Mouse (Mus musculus): ENCODE measurements around the gene Nmral1. TPM values are rescaled to one million over a fixed set of nuclear protein-coding genes. Genes with fewer than 3 reads are reported as not detected.
"Not testable (repeated sequence)": the region's sequence is repeated elsewhere in the genome, so short reads cannot be mapped to it uniquely, and the experiment has no call there.

Nmral1 gene
- total RNA-seq, 4 experiments from 2014 or later, result 1.7 to 2.1 (median 2.0) TPM

DNA sequence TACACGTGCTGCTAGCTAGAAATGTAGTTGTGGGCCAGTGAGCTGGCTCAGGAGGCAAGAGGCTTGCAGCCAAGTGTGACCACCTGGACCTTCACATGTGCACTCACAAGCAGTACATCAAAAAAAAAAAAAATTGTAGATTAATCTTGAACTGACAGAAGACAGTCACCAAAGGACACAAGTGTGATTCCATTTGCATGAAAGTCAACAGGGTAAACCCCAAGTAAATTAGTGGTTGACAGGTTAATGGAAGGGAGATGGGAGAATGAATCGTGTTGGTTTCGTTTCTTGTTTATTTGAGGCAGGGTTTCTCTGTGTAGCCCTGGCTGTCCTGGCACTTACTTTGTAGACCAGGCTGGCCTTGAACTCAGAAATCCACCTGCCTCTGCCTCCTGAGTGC, 1.3 kb downstream of the Nmral1 start:
- no peak for DNase-seq (ENCODE audit: low spot score)

DNA sequence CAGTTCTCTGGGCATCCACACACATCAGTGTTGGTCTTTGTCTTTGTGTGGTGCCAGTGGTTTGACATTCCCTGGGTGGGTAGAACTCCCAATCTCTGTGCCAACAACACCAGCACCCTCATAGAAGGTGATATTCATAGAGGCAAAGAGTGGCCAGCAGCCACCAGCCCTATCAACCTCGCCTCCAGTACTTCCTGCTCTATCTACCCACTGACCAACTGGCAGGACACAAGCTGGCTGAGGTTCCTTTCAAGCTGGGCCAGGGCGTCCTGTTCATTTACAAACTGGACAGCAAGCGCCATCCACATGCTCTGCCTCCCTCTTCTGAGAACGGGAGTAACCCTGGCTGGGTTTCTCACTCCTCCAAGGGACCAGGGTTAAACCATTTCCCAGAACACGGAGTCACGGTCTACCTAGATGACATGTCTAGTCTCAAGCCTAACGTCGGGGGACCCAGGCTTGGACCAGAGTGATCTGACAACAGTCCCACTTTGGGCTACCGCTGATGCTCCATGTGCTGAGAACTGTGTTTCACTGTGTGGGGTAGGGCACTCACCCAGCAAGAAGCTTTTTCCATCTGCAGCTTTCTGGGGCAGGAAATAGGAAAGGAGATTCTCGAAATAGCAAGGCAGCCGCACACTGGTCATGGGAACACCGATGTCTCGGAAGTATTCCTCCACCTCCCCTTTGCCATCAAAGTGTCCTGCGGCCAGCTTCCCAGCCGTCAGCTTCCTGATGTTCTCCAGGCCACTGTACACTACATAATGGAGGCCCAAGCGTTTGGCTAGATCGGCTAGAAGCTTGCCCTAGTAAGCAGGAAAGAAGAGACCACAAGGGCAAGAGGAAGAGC, 5.1 kb downstream of the Nmral1 start:
- DNase-seq (ENCODE audit: low spot score), result peak; percentile 55

DNA sequence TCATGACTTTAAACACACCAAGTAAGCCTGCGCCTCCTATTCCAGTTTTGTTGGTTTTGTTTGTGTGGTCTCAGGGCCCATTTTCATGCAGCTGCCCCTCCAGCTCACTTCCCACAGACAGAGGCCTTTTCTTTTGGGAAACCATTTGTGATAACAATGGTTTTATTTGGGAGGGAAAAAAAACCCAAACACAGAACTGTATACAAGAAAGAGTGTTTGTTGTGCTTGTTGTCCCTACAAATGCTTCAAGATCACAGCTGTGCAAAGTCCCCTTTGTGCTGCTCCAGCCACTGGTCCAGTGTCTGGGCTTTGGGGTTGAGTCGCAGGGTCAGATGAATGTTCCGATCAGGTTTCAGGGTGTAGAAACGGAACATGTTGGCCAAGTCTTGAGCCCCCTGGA, 8.0 kb downstream of the Nmral1 start:
- no peak for DNase-seq (ENCODE audit: low spot score)

DNA sequence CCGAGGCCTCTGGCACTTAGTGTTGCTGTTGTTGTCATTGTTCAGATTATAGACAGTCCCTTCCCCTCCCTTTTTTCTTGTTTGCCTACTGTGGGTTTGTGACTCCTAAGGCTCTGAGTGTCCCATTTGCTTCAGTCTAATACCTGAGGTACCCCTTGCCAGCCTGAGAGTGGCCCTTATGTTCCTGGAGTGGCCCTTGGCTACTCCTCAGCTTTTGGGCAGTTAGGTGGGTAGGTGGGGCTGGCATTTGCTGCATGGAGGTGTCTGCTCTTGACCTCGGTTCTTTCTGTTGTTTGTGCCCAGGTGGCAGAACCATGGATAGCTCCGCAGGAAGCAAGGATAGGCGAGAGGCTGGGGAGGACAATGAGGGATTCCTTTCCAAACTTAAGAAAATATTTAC, 13.6 kb downstream of the Nmral1 start:
- no peak for DNase-seq (ENCODE audit: low spot score)

DNA sequence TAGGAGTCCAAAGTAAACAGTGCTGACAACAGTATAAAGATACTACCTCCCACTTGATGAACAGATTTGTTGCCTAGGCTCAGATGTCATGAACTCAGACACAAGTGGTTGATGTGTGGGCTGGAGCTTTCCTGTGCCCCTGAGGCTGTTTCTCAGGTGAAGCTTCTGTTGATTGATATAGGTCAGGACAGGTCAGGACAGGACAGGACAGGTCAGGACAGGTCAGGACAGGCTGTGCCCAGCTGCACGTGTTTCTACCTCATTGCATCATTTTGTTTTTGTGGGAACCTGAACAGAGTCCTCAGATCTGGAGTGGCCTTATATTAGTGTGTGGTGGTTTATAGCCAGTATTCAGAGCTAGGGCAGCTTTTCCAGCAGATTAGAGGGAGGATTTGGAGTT, 16.5 kb downstream of the Nmral1 start:
- DNase-seq (ENCODE audit: low spot score), result no peak

DNA sequence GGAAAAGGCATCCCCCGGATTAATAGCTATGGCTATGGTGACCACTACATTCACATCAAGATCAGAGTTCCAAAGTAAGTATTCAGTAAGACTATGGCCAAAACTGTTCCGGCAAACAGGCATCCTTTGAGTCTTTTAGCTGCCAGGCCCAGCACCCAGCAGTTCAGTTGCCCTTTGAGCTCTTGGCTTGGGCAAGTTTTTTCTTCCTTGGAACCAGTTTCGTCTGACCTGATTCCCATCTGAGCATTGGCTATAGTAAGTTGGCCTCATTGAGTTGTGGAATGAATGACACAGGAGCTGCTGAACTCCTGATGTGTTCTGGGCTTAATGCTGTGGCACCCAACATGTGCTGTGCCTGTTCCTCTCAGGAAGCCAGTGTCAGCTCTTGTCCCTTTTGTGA, 17.9 kb downstream of the Nmral1 start:
- DNase-seq (ENCODE audit: low spot score), result no peak

DNA sequence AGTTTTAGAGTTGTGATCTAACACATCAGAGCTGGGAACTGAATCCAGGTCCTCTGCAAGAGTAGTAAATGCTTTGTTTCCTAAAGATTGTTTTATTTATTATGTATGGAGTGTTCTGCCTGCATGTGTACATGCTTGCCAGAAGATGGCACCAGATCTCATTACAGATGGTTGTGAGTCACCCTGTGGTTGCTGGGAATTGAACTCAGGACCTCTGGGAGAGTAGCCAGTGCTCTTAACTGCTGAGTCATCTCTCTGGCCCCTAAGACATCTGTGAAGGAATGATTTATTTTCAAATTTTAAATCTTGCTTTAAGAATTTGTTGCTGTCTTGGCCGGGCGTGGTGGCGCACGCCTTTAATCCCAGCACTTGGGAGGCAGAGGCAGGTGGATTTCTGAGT, 29.8 kb downstream of the Nmral1 start:
- DNase-seq (ENCODE audit: low spot score), result not testable (repeated sequence)

DNA sequence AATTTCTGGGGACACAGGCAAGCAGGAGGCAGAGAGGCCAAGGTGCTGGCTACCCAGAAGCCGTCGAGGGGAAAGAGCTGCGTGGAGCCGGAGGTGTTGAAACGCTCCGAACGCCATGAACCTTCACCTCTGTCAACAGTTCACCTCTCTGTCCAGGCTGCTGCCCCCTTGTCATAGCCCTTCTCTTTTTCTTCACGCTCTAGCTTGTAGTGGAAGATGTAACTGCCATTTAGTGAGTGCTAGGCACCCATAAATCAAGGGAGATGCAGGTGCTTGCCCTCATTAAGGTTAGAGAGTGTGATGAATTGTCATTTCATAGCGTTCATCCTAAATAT, 34.7 kb downstream of the Nmral1 start:
- no peak for DNase-seq (ENCODE audit: low spot score)

DNA sequence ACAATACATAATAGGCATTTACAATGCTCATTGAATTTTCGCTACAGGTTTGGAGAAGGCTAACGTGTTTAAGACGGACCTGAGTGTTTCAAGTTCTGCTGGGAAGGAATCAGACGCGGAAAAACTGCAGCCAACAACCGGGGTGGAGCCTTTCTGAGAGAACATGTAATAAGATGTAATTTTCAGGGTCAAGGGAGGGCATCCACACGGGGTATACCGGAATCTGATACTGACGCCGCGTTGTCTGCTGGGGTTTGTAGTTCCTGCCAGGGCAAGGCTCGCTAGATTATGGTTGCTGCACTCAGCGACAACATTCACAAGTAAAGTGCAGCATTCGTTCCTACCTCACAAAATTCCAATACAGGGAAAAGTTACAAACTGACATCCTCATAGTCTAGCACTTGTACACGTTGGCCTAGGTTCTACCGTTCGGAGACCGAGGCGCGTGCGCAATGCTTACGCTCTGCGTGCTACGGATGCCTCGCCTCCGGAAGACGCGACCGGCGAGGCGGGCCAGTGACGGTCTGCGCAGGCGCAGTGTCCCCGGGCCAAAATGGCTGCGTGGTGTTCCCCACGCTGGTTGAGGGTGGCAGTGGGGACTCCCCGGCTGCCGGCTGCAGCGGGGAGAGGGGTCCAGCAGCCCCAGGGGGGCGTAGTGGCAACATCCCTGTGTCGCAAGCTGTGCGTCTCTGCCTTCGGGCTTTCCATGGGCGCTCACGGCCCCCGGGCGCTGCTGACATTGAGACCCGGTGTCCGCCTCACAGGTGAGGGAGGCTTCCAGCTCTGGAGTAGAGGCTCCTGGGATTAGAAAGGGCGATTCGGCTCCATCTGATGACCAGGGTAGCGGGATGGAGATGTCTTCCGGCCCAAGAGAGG, 35.3 kb downstream of the Nmral1 start:
- DNase-seq (ENCODE audit: low spot score), result peak; percentile 94

DNA sequence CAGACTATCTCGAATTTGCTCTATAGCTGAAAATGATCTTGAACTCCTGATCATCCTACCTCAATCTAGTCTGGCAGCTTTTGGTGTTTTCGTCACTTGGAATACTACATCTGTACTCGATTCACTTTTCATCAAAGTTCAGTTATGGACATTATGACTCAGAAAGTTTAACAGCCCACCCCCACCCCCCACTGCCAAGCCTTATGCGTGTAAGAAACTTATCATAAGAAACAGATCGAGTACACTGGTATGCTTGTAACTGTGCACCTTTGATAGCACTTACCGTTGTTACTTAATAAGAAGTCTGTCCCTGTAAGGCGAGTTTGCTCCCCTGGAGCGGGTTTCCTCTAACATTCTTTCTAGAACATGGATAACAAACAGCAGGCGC, 36.0 kb downstream of the Nmral1 start:
- DNase-seq (ENCODE audit: low spot score), result no peak

DNA sequence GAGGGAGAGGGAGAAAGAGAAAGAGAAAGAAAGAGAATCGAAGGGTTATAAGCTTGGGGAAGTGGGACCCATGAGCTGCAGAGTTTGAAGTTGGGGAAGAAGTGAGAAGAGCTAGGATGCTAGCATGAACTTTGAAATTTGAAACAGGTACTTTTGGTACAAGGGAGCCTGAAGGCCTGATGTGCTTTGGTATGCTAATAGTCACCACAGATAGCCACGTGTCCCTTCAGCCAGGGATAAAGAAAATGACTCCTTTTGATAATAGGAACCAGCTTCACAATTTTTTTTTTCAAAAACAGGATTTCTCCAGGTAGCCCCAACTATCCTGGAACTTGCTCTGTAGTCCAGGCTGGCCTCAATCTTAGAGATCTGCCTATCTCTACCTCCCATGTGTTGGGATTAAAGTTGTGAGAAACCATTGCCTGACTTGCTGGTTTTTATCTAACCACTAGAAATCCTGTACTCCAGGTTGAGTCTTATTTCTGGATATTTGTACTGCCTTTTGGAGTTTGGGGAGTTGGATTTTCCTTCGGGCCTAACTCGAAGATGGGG, 36.5 kb downstream of the Nmral1 start:
- no peak for DNase-seq (ENCODE audit: low spot score)

DNA sequence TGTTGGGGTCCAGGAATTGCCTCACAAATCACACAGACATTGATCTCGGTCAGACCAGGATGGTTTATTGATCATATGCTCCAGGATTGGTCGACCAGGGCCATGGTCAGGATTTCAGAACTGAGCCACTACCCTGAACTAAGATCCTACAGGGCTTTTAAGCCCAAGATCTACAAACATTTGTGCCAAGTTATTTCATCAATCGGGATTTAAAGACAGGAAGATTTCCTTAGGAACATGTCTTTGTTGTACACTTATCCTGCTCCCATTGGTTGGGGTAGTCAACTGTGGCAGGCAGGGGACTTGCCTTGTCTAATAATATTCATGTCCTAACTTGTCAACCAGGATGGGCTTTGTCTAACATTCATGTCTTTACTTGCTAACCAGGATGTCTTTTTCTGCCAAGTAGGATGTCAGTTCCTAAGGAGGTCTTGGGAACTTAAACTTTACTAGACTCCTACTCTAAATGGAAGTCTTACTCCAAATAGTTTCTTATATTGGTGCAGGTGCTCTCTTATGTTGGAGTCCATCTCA, 38.2 kb downstream of the Nmral1 start:
- DNase-seq (ENCODE audit: low spot score), result not testable (repeated sequence)

DNA sequence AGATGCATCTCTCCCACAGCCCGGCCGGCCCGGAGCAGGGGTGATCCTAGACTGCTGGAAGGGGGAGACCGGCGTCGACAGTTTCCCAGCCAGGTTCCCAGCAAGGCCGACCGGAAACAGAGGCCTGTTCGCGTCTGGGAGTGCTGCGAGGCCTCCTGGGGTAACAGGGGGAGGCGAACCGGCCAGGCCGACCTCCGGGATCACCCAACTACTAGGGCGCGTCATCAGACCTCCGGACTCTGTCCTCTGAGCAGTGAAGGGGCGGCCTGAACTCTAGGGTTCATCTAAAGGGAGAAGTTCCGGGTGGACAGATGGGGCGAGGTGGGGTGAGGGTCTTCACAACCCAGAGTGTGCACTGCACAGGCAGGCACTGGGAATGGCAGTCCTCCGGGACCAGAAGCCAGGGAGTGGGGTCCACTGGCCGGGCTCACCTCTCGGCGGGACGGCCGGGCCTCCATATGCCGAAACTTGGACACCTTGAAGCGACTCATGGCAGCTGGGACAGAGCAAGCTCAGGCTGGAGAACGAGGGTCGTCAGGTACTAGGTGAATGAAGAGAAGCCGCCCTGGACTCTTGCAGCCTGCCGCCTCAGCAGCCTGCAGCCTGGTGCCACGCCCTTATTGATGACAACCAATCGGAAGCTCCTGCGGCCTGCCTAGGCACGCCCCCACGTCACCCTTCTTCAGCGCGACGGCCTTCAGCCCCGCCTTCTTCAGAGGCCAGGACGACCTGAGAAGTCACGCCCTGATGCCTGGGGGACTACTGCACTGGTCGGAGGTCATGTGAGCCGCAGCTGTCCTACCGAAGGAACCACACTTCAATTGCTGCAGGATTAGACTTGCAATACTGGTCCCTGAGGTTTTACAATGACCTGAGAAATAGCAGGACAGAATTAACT, 39.8 kb downstream of the Nmral1 start, which contains the start of gene Coro7:
Coro7 (minus strand) TSS at position 657 of the 898 bp plus-strand sequence.
- DNase-seq (ENCODE audit: low spot score), result peak; percentile 89

DNA sequence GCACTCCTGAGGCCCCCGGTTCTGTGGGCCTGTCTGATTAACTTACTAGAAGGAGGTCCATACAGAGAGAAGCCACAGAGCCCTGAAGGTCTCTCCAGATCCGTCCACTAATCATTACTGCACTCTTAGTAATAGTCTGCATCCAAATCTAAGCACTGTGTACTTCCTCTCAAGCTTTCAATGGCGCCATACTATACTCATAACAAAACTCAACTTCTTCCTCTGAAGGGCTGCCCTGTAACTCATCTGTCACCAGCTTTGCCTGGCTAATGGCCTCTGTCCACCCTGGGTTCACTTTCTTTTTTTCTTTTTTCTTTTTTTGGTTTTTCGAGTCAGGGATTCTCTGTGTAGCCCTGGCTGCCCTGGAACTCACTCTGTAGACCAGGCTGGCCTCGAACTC, 41.1 kb downstream of the Nmral1 start:
- no peak for DNase-seq (ENCODE audit: low spot score)

DNA sequence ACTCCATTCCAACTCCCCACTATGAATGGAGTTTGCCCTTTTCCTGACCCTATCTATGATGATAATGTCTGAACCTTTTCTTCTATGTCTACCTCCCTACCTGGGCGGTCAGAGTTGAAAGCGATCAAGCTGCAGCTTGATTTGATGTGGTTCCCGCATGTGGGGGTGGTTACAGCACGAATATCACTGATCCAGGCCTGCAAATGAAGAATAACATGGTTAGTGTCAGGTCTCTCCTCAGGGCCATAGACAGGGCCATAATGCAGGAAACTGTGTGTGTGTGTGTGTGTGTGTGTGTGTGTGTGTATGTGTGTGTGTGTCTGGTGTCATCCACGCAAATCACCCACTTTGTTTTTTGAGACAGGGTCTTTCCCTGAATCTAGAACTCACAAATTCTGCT, 42.3 kb downstream of the Nmral1 start:
- no peak for DNase-seq (ENCODE audit: low spot score)

DNA sequence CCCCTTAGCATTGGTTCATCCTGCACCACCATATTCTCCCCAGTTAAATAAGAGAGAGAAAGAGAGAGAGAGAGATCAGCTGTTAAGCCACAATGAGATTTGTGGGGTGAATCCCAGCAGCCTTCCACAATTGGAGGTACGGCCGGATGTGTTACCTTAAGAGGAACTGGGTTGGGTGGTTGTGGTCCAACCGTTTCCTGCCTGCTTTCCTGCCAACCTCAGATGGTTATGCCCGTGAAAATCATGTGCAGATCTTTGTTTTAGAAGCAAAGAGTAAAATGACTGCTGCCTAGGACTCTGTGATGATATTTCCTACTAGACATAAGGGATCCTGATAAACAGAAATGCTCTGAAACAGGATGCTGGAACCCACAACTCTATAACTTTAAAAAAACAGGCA, 45.1 kb downstream of the Nmral1 start:
- DNase-seq (ENCODE audit: low spot score), result no peak

DNA sequence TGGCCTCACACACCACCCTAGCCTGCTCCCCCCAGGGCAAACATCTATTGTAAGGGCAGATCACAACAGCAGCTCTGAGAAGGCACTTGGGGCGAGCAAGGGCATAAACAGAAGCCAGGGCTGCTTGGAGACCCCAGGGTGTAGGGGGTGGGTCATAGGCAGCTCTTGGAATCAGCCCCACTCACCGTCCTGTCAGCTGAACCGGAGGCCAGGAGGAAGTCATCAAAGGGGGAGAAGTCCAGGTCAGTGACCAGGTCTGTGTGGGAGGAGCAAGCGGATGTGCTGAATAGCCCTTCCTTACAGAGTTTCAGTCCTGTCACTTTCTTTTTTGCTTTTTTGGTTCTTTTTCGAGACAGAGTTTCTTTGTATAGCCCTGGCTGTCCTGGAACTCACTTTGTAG, 48.8 kb downstream of the Nmral1 start:
- DNase-seq (ENCODE audit: low spot score), result no peak

DNA sequence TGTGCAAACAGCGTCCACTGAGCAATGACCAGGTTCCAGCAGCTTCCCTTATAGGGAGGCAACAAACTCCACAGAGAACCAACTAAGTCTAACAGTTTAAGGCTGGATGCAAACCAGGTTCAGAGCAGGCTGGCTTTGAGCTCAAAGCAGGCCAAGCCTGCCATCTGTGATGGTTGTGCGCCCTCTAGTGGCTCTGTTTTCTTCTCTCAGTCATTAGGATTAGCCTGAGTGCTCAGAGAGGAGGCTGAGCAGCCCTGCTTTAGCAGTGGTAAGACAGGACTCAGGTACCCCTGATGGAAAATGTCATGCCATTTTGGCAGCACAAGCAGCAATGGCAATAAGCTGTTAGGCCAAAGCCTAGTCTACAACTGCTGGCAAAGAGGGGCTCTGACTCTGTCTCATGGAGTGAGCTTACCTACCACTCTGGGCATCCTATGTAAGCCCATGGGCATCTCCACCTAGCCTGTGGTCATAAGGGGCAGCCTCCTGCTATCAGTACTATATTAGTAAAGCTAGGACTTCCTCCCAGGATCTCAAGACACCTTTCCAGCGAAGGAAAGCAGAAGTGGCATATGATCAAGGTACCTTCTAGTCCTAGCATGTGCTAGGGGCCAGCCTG, 51.9 kb downstream of the Nmral1 start:
- DNase-seq (ENCODE audit: low spot score), result peak; percentile 88

DNA sequence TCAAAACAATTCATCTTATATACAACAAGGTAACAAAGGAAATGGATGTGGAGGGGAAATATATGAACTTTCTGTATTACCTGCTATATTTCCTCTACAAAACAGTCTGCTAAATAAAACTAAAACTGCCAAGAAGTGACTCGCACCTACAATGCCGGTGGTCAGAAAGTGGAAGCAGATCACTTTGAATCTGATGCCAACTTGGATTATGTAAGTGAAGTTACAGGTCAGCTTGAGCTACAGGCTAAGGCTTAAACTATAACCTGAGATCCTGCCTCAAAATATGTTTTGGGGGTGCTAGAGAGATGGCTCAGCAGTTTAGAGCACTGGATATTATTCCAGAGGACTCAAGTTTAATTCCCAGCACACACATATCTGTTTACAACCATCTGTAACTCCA, 53.4 kb downstream of the Nmral1 start:
- no peak for DNase-seq (ENCODE audit: low spot score)

DNA sequence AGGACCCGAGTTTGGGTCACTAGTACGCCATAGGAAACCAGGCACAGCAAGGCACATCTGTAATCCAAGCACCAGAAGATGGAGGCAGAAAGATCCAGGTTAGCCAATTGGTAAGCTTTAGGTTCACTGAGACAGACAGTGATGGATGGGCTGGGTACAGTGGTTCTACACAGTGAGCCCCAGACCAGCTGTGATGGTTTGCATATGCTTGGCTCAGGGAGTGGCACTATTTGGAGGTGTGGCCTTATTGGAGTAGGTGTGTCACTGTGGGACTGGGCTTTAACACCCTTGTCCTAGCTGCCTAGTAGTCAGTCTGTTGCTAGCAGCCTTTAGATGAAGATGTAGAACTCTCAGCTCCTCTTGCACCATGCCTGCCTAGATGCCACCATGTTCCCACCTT, 55.4 kb downstream of the Nmral1 start:
- no peak for DNase-seq (ENCODE audit: low spot score)

DNA sequence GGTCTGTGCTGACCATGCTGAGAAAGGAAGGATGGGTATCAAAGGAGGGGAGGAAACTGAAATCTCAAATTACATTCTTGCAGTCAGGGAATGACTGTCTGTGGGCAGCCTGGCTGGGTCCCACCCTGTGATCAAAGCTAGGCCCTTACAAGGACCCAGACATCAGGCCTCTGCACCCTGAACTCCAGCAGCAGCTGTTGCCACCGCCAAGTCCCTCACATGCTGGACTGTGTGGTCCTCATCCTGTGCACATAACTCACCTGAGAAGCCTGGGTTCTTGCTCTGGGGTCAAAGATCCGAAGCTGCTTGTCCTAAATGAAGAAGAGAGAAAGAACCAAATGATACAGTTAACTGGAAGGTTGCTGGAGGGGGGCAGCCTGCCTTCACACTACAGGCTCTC, 57.6 kb downstream of the Nmral1 start:
- DNase-seq (ENCODE audit: low spot score), result no peak
